8 mouse cellular contexts compared by ENCODE assay signal in the genomic region with DNA sequence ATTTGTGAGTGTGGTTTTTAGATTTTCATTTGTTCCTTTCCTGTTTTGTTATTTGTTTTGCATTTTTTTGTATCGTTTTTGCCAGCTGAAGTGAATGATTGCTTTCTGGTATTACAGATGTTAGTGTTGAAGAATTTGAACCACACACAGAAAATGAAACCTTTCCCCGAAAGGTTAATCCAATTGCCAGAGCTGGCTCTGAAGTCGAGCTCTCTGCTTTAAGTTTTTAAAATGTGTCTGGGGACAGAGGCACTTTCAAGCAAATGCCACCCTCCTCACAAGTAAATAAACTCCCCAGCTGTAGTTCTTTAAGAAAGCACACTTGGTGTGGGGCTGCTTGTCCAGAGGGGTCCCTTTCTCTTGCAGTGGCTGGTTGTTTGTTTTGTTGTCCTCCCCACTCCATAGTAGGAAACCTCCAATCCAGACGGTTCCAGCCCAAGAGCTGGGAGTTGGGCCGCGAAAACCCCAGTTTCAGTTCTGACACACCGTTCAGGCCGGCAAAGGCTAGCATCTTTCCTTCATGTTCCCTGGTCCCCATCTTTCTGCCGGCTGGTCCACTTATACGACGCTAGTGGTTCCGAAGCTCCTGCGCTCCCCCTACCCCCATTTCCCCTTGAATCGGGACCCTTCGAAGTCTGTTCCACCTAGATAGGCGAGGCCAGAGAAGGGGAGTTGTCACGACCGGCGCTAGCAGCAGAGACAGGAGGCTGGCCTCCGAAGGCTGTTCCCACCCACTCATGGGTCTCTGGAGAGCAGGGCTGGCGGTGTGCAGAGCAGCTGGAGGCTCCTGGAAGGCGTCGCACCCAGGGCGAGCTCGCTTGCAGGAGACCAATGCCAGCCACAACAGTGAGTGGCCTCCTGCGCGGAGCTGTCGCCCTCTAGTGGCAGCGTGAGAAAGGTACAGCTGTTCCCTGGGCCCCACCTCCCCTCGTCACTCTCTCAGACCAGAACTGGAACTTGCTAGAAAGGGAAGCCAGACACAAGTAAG. TPM values are rescaled to one million over a fixed set of nuclear protein-coding genes. Genes with fewer than 3 reads are reported as not detected.
DNase-seq lines count a peak whose midpoint lies in the region; ATAC-seq lines count a peak whose summit lies in the region.

No protein-coding gene starts in this region.

- DNase-seq in adrenal gland, adult (ENCODE audit: inconsistent age in 2 of 2, low spot score in 1 of 2) = peak; percentile 91 to 96
- peak; percentile 96 for DNase-seq in embryo, embryonic 10 days (ENCODE audit: low spot score)
- peak; percentile 92 for DNase-seq in gastrocnemius, postnatal 10 days
- DNase-seq in left cerebral cortex, adult 9 months (ENCODE audit: low spot score in 2 of 2) = peak; percentile 67 to 91
- DNase-seq in right cerebral cortex, adult 2 months (ENCODE audit: low spot score in 2 of 2) = peak; percentile 89 to 91
- peak; percentile 91 for DNase-seq in urinary bladder, postnatal 14 days (ENCODE audit: low spot score)

- H3K9me3 ChIP-seq in megakaryocyte, embryonic 14.5 days = peaks cover 3% of the 10 kb centered on the region

- peaks cover 12% of the 10 kb centered on the region for H3K27me3 ChIP-seq in megakaryocyte, embryonic 14.5 days (replicated peaks)

- peaks cover 30% of the 10 kb centered on the region for H3K4me1 ChIP-seq in megakaryocyte, embryonic 14.5 days

- H3K4me3 ChIP-seq in megakaryocyte, embryonic 14.5 days (replicated peaks) = peak overlapping the region; percentile 94

- H3K36me3 ChIP-seq in megakaryocyte, embryonic 14.5 days (replicated peaks; ENCODE audit: low read length) = no peaks in the 10 kb centered on the region

- peak; percentile 97 for ATAC-seq in inflammation-experienced regulatory T-cells, adult 6 months

RNA-seq across cellular contexts. Expression of a gene that starts 25.0 kb away (rescaled TPM):
- total RNA-seq in gastrocnemius, postnatal 10 days (2021) = under 1 TPM in 1 of 2 experiments, not detected in 1; 0.09 TPM
- polyA plus RNA-seq in inflammation-experienced regulatory T-cells, adult 6 months (2017; shearing (Covaris generic)) = not detected
- polyA plus RNA-seq in megakaryocyte, embryonic 14.5 days (2012; ENCODE audit: insufficient read depth, low replicate concordance) = 0.13 TPM in 1 of 2 replicates, not detected in the other

Comparison
In these comparisons a context has a peak if more than half of its experiments do, and no peak if none do; other contexts are left out.
1. Peak in every context shown above with its lines: DNase-seq, ATAC-seq and H3K4me3 ChIP-seq.